Mouse (Mus musculus) stomach, embryonic 15.5 days (tissue): ENCODE measurements at regions not wholly inside any gene's neighbourhood (a gene's known extent, or its start where the extent isn't known, plus 50 kb on each side); places are given as distances from the start of the nearest gene placed in this dataset.

ENCODE experiments used
- ATAC-seq: fragments of 200-750 bp; cut with Nextera tagmentation; 2 replicates; pipeline ENCODE4 v1.8.0; 2017; ENCODE audit warnings: low read depth, moderate number of reproducible peaks, moderate TSS enrichment; ENCODE audit not compliant: insufficient read depth, low FRiP score
- H3K27ac ChIP-seq: fragments of 300-500 bp; sonication (generic); 2 replicates; pipeline ENCODE4 v1.5.1; 2015; ENCODE audit warnings: mild to moderate bottlenecking, inconsistent platforms
- H3K27me3 ChIP-seq: fragments of 300-500 bp; sonication (generic); replicated peaks from 2 replicates; pipeline ENCODE4 v1.6.1; 2015; ENCODE audit warnings: inconsistent platforms
- H3K36me3 ChIP-seq: fragments of 300-500 bp; sonication (generic); 2 replicates; pipeline ENCODE4 v1.6.1; 2015; ENCODE audit warnings: inconsistent platforms
- H3K4me1 ChIP-seq: fragments of 300-500 bp; sonication (generic); 2 replicates; pipeline ENCODE4 v1.6.1; 2015; ENCODE audit warnings: inconsistent platforms
- H3K4me2 ChIP-seq: fragments of 300-500 bp; sonication (generic); 2 replicates; pipeline ENCODE4 v1.6.1; 2015; ENCODE audit warnings: mild to moderate bottlenecking, inconsistent platforms
- H3K4me3 ChIP-seq: fragments of 300-500 bp; sonication (generic); replicated peaks from 2 replicates; pipeline ENCODE4 v1.5.1; 2015; ENCODE audit warnings: inconsistent platforms
- H3K9ac ChIP-seq: fragments of 300-500 bp; sonication (generic); 2 replicates; pipeline ENCODE4 v1.6.1; 2015; ENCODE audit warnings: inconsistent platforms
- H3K9me3 ChIP-seq: fragments of 300-500 bp; sonication (generic); 2 replicates; pipeline ENCODE4 v1.6.1; 2016; ENCODE audit warnings: inconsistent platforms
- WGBS: fragments of 180-500 bp; shearing (Covaris S2); methylation state at CpG from one replicate; pipeline ENCODE4 v1.1.7; 2015; 5-methylcytosine and 5-hydroxymethylcytosine counted together

- Histone ChIP-seq H3K4me1 (no peaks in the 10 kb centered on the region), H3K36me3 (no peaks in the 10 kb centered on the region), H3K27me3 (no peaks in the 10 kb centered on the region), H3K9me3 (no peaks in the 10 kb centered on the region), H3K4me2 (no peak overlapping the region), H3K4me3 (no peak overlapping the region), H3K27ac (no peak overlapping the region), H3K9ac (no peak overlapping the region)
- no peak for ATAC-seq
- WGBS = 70% methylated on average over 8 of the region's 8 CpGs
These were observed 71.2 kb downstream of the Itgb2l start for GRCm38 (mm10) chr16:96372021-96372751.

DNA sequence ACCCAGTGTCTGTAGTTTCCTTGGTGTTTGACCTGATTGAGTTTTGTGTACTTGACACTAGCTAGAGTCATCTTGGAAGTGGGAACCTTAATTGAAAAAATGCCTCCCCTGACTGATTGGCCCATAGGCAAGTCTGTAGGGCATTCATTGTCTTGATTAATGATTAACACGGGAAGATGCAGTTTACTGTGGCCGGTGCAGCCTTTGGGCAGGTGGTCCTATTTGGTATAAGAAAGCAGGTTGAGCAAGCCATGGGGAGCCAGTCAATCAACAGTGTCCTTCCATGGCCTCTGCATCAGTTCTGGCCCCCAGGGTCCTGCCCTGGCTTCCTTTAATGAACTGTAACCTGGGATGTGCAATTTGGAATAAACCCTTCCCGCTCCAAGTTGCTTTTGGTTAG lies 72.3 kb downstream of the Itgb2l start:
- WGBS = 51% methylated on average over 3 of the region's 3 CpGs
- H3K27me3 ChIP-seq = no peaks in the 10 kb centered on the region
- H3K9me3 ChIP-seq = no peaks in the 10 kb centered on the region
- H3K4me1 ChIP-seq = no peaks in the 10 kb centered on the region
- no peak overlapping the region for H3K4me3 ChIP-seq
- peak; percentile 51; the same call in 1 of the 2 replicates for ATAC-seq
- no peak overlapping the region for H3K9ac ChIP-seq
- H3K27ac ChIP-seq = peak overlapping the region; percentile 40; the same call in 1 of the 2 replicates
- no peaks in the 10 kb centered on the region for H3K36me3 ChIP-seq
- no peak overlapping the region for H3K4me2 ChIP-seq

GRCm38 (mm10) chr16:96370213-96370612 lies 73.2 kb downstream of the Itgb2l start:
- peak overlapping the region; percentile 40; the same call in 1 of the 2 replicates for H3K27ac ChIP-seq
- peak; percentile 70 for ATAC-seq

More at GRCm38 (mm10) chr16:96370213-96370612, 73.2 kb downstream of the Itgb2l start:
- no peak overlapping the region for H3K4me3 ChIP-seq
- no peaks in the 10 kb centered on the region for H3K9me3 ChIP-seq
- H3K27me3 ChIP-seq = no peaks in the 10 kb centered on the region
- H3K4me1 ChIP-seq = no peaks in the 10 kb centered on the region
- 57% methylated on average over 2 of the region's 2 CpGs for WGBS
- no peak overlapping the region for H3K4me2 ChIP-seq
- H3K36me3 ChIP-seq = no peaks in the 10 kb centered on the region
- H3K9ac ChIP-seq = no peak overlapping the region
